13 mouse cellular contexts compared by ENCODE assay signal in genomic region chr4:132873481-132874362, GRCm38 (mm10). TPM values are rescaled to one million over a fixed set of nuclear protein-coding genes. Genes with fewer than 3 reads are reported as not detected.
DNase-seq lines count a peak whose midpoint lies in the region; ATAC-seq and TF ChIP-seq lines count a peak whose summit lies in the region.
"Had no signal": no experiment of that assay in that cellular context is flagged by ENCODE, and none has a peak within 500 bp of the region (broad histone marks: within the 10 kb centered on the region; RNA-seq: fewer than 3 reads in every experiment).

No protein-coding gene starts in this region.

- no peak overlapping the region for H3K4me3 ChIP-seq in heart, embryonic 15.5 days
- H3K4me3 ChIP-seq in ES-Bruce4 (ENCODE audit: low read depth, low read length): peak overlapping the region; percentile 12; the same call in 1 of the 2 replicates
- H3K4me3 ChIP-seq in liver, postnatal 0 days (ENCODE audit: low read depth, low read length): no peak overlapping the region
- H3K4me3 ChIP-seq in forebrain, postnatal 0 days (ENCODE audit: low read depth, low read length): no peak overlapping the region
- H3K4me3 ChIP-seq in forebrain, embryonic 12.5 days (replicated peaks): no peak overlapping the region
- H3K4me3 ChIP-seq: liver, embryonic 15.5 days had no signal

- H3K36me3 ChIP-seq in heart, embryonic 15.5 days: peaks cover 28% of the 10 kb centered on the region
- peaks cover 8% of the 10 kb centered on the region; the same call in 1 of the 2 replicates for H3K36me3 ChIP-seq in ES-Bruce4 (ENCODE audit: control insufficient read depth, insufficient read depth, low read length, poor library complexity, severe bottlenecking)
- peaks cover 23% of the 10 kb centered on the region for H3K36me3 ChIP-seq in liver, postnatal 0 days (replicated peaks; ENCODE audit: insufficient read depth, low read length)
- peaks cover 27% of the 10 kb centered on the region for H3K36me3 ChIP-seq in forebrain, postnatal 0 days (ENCODE audit: insufficient read depth)
- peaks cover 28% of the 10 kb centered on the region for H3K36me3 ChIP-seq in forebrain, embryonic 12.5 days (replicated peaks)

- H3K27me3 ChIP-seq in heart, embryonic 15.5 days: no peaks in the 10 kb centered on the region
- no peaks in the 10 kb centered on the region for H3K27me3 ChIP-seq in ES-Bruce4 (ENCODE audit: control insufficient read depth, insufficient read depth, low read length, poor library complexity, severe bottlenecking)
- no peaks in the 10 kb centered on the region for H3K27me3 ChIP-seq in liver, postnatal 0 days (ENCODE audit: insufficient read depth, low read length)
- H3K27me3 ChIP-seq in forebrain, postnatal 0 days (ENCODE audit: insufficient read depth, low read length): no peaks in the 10 kb centered on the region
- H3K27me3 ChIP-seq in forebrain, embryonic 12.5 days: no peaks in the 10 kb centered on the region
- H3K27me3 ChIP-seq: liver, embryonic 15.5 days had no signal

- no peak for TF ChIP-seq POLR2A in ES-Bruce4 (IDR thresholded peaks at IDR 0.05; ENCODE audit: insufficient read depth, low read length)

- ATAC-seq in heart, embryonic 15.5 days (replicated peaks; ENCODE audit: insufficient number of reproducible peaks, insufficient read depth, low FRiP score, low read depth): peak; percentile 67; the same call in 1 of the 2 replicates
- ATAC-seq in liver, postnatal 0 days: no peak
- no peak for ATAC-seq in forebrain, postnatal 0 days
- ATAC-seq in forebrain, embryonic 12.5 days (ENCODE audit: low FRiP score): no peak

- no peak overlapping the region for H3K9ac ChIP-seq in heart, embryonic 15.5 days
- H3K9ac ChIP-seq in ES-Bruce4 (ENCODE audit: low read depth, poor library complexity, severe bottlenecking): no peak overlapping the region
- no peak overlapping the region for H3K9ac ChIP-seq in liver, postnatal 0 days (replicated peaks)
- H3K9ac ChIP-seq in forebrain, postnatal 0 days: no peak overlapping the region
- H3K9ac ChIP-seq in forebrain, embryonic 12.5 days: no peak overlapping the region
- H3K9ac ChIP-seq: liver, embryonic 15.5 days had no signal

- no peak for DNase-seq in heart, adult 11 months
- peak; percentile 14 to 25 for DNase-seq in heart, postnatal 10 days
- DNase-seq in liver, postnatal 0 days: no peak
- DNase-seq in forebrain, postnatal 0 days: no peak
- no peak for DNase-seq in ovary, postnatal 14 days (ENCODE audit: low spot score)
- DNase-seq: adrenal gland, postnatal 14 days; midbrain, embryonic 14.5 days; retina, postnatal 1 day; thymus, postnatal 14 days had no signal

- 47% methylated on average over 11 of the region's 11 CpGs for WGBS in heart, embryonic 15.5 days
- 61% methylated on average over 11 of the region's 11 CpGs for WGBS in liver, postnatal 0 days (ENCODE audit: insufficient replicate concordance)
- WGBS in forebrain, postnatal 0 days: 92% methylated on average over 11 of the region's 11 CpGs
- 89% methylated on average over 11 of the region's 11 CpGs for WGBS in forebrain, embryonic 12.5 days

- H3K9me3 ChIP-seq in heart, embryonic 15.5 days (replicated peaks): no peaks in the 10 kb centered on the region
- no peaks in the 10 kb centered on the region for H3K9me3 ChIP-seq in ES-Bruce4 (replicated peaks; ENCODE audit: control insufficient read depth, insufficient read depth, low read length, poor library complexity, severe bottlenecking)
- H3K9me3 ChIP-seq in liver, postnatal 0 days (ENCODE audit: low read length): no peaks in the 10 kb centered on the region
- no peaks in the 10 kb centered on the region for H3K9me3 ChIP-seq in forebrain, postnatal 0 days (ENCODE audit: low read length)
- no peaks in the 10 kb centered on the region for H3K9me3 ChIP-seq in forebrain, embryonic 12.5 days
- H3K9me3 ChIP-seq: liver, embryonic 15.5 days had no signal

- no peak for TF ChIP-seq EP300 in ES-Bruce4 (IDR thresholded peaks at IDR 0.05; ENCODE audit: insufficient read depth, low read depth, low read length)
- no peak for TF ChIP-seq EP300 in liver, postnatal 0 days (IDR thresholded peaks at IDR 0.05; ENCODE audit: low read depth)

- H3K27ac ChIP-seq in heart, embryonic 15.5 days: peak overlapping the region; percentile 58
- no peak overlapping the region for H3K27ac ChIP-seq in ES-Bruce4 (ENCODE audit: insufficient read depth, low read length)
- H3K27ac ChIP-seq in liver, postnatal 0 days (ENCODE audit: low read depth): no peak overlapping the region
- no peak overlapping the region for H3K27ac ChIP-seq in forebrain, postnatal 0 days (ENCODE audit: low read depth, low read length)
- no peak overlapping the region for H3K27ac ChIP-seq in forebrain, embryonic 12.5 days
- H3K27ac ChIP-seq: liver, embryonic 15.5 days had no signal

- peaks cover 26% of the 10 kb centered on the region for H3K4me1 ChIP-seq in heart, embryonic 15.5 days (replicated peaks)
- H3K4me1 ChIP-seq in ES-Bruce4 (ENCODE audit: control insufficient read depth, insufficient read depth, low read length): no peaks in the 10 kb centered on the region
- H3K4me1 ChIP-seq in liver, postnatal 0 days (ENCODE audit: insufficient read depth): peaks cover 6% of the 10 kb centered on the region; the same call in 1 of the 2 replicates
- H3K4me1 ChIP-seq in forebrain, postnatal 0 days (ENCODE audit: insufficient read depth): no peaks in the 10 kb centered on the region
- no peaks in the 10 kb centered on the region for H3K4me1 ChIP-seq in forebrain, embryonic 12.5 days

- no peak overlapping the region for H3K4me2 ChIP-seq in heart, embryonic 15.5 days
- no peak overlapping the region for H3K4me2 ChIP-seq in liver, postnatal 0 days (ENCODE audit: low read depth, low read length)
- no peak overlapping the region for H3K4me2 ChIP-seq in forebrain, postnatal 0 days (ENCODE audit: low read depth)
- no peak overlapping the region for H3K4me2 ChIP-seq in forebrain, embryonic 12.5 days
- H3K4me2 ChIP-seq: liver, embryonic 15.5 days had no signal

- intact Hi-C loops in heart, postnatal 10 days (cut with DNase I): no loop called here

- TF ChIP-seq CTCF in ES-Bruce4 (IDR thresholded peaks at IDR 0.05; ENCODE audit: low read depth, low read length): no peak
- 0 out of 2 replicates have a peak, but pooled peaks have one; percentile 2 for TF ChIP-seq CTCF in liver, postnatal 0 days (IDR thresholded peaks at IDR 0.05; ENCODE audit: low read depth)
- TF ChIP-seq CTCF in forebrain, postnatal 0 days (IDR thresholded peaks at IDR 0.05; ENCODE audit: low read depth): no peak

RNA-seq across cellular contexts. Expression of gene Stx12, which starts 10.6 kb away (rescaled TPM):
- polyA plus RNA-seq in heart, embryonic 15.5 days (2015; fragmentation: Nextera tagmentation; extraction: Ambion mirVana): 51.9 and 52.0 TPM in 2 replicates
- polyA plus RNA-seq in ES-Bruce4 (2011; ENCODE audit: insufficient read depth, insufficient read length, low read depth, missing spikeins): 53.0 and 58.4 TPM in 2 replicates
- total RNA-seq in heart, postnatal 10 days (2021): 10 to 100 TPM; 47.0 to 49.9 TPM
- 14.4 and 17.0 TPM in 2 replicates for polyA plus RNA-seq in liver, postnatal 0 days (2015; fragmentation: Nextera tagmentation; extraction: Ambion mirVana)
- total RNA-seq in forebrain, postnatal 0 days (2014; rRNA removed): 168 and 180 TPM in 2 replicates
- 163 and 170 TPM in 2 replicates for polyA plus RNA-seq in forebrain, postnatal 0 days (2015; fragmentation: Nextera tagmentation; extraction: Ambion mirVana)
- 93.7 and 94.7 TPM in 2 replicates for polyA plus RNA-seq in forebrain, embryonic 12.5 days (2016; fragmentation: Nextera tagmentation; extraction: Ambion mirVana)

RNA-seq across cellular contexts. Expression of gene Ppp1r8, which starts 30.8 kb away (rescaled TPM):
- polyA plus RNA-seq in heart, embryonic 15.5 days (2015; fragmentation: Nextera tagmentation; extraction: Ambion mirVana): 25.7 and 30.4 TPM in 2 replicates
- polyA plus RNA-seq in ES-Bruce4 (2011; ENCODE audit: insufficient read depth, insufficient read length, low read depth, missing spikeins): 91.6 and 95.2 TPM in 2 replicates
- 10 to 100 TPM; 24.1 to 28.0 TPM for total RNA-seq in heart, postnatal 10 days (2021)
- 11.1 and 11.9 TPM in 2 replicates for polyA plus RNA-seq in liver, postnatal 0 days (2015; fragmentation: Nextera tagmentation; extraction: Ambion mirVana)
- 76.4 and 77.8 TPM in 2 replicates for total RNA-seq in forebrain, postnatal 0 days (2014; rRNA removed)
- 42.7 and 47.7 TPM in 2 replicates for polyA plus RNA-seq in forebrain, postnatal 0 days (2015; fragmentation: Nextera tagmentation; extraction: Ambion mirVana)
- polyA plus RNA-seq in forebrain, embryonic 12.5 days (2016; fragmentation: Nextera tagmentation; extraction: Ambion mirVana): 73.7 and 74.7 TPM in 2 replicates

RNA-seq across cellular contexts. Expression of gene Fam76a, which starts 48.6 kb away (rescaled TPM):
- polyA plus RNA-seq in heart, embryonic 15.5 days (2015; fragmentation: Nextera tagmentation; extraction: Ambion mirVana): 37.0 and 40.0 TPM in 2 replicates
- 22.8 and 24.3 TPM in 2 replicates for polyA plus RNA-seq in ES-Bruce4 (2011; ENCODE audit: insufficient read depth, insufficient read length, low read depth, missing spikeins)
- 10 to 100 TPM; 40.7 to 43.5 TPM for total RNA-seq in heart, postnatal 10 days (2021)
- polyA plus RNA-seq in liver, postnatal 0 days (2015; fragmentation: Nextera tagmentation; extraction: Ambion mirVana): 21.7 and 22.5 TPM in 2 replicates
- 27.9 and 29.8 TPM in 2 replicates for total RNA-seq in forebrain, postnatal 0 days (2014; rRNA removed)
- 28.0 and 41.0 TPM in 2 replicates for polyA plus RNA-seq in forebrain, postnatal 0 days (2015; fragmentation: Nextera tagmentation; extraction: Ambion mirVana)
- 30.3 and 31.3 TPM in 2 replicates for polyA plus RNA-seq in forebrain, embryonic 12.5 days (2016; fragmentation: Nextera tagmentation; extraction: Ambion mirVana)

Comparison
In these comparisons a context has a peak if more than half of its experiments do, and no peak if none do; other contexts are left out.
1. DNase-seq: peak in heart, postnatal 10 days (2 of 2); none in heart, adult 11 months (single experiment), liver, postnatal 0 days (single experiment), forebrain, postnatal 0 days (single experiment) and ovary, postnatal 14 days (single experiment).